Mouse (Mus musculus): ENCODE data around the gene Mpi.

DNA sequence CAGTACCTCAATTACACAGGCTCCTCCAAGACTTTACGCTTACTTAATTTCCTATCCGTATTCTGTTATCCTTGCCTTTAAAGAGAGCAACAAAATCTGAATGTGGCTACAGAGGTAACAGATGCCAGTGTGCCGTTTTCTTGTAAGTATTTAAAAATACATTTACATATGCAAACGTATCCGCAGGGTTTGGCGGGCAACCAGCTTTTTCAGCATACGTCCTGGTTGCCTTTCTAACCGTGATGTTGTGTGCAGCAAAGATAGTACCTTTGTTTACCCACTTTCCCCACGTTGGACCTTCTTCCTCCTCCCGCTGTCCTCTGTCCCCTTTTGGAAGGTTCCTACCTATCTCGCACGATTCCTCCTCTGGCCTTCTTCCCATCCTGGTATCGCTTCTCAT is 51.1 kb downstream of the Mpi start:
- TF ChIP-seq EP300 (IDR thresholded peaks at IDR 0.05; ENCODE audit: low read depth) (no peak), CTCF (IDR thresholded peaks at IDR 0.05; ENCODE audit: low read depth) (no peak)

All from liver, postnatal 0 days (tissue).